Mouse (Mus musculus) limb, embryonic 14.5 days (tissue): ENCODE data around the gene Tent5a. TPM values are rescaled to one million over a fixed set of nuclear protein-coding genes. Genes with fewer than 3 reads are reported as not detected.

Source experiments
- ATAC-seq: fragments of 200-750 bp; cut with Nextera tagmentation; 2 replicates; pipeline ENCODE4 v1.8.0; 2017; ENCODE audit warnings: low read depth, moderate number of reproducible peaks, moderate TSS enrichment; ENCODE audit not compliant: low FRiP score
- DNase-seq: peaks from one replicate; pipeline ENCODE4 v3.0.0-alpha.2; 2015; ENCODE audit warnings: low spot score
- H3K27ac ChIP-seq: fragments of 300-500 bp; sonication (generic); replicated peaks from 2 replicates; pipeline ENCODE4 v1.5.1; 2014; ENCODE audit warnings: low read depth, mild to moderate bottlenecking, low read length, moderate library complexity, mixed read lengths
- H3K27me3 ChIP-seq: fragments of 300-500 bp; sonication (generic); 2 replicates; pipeline ENCODE4 v1.6.1; 2014; ENCODE audit warnings: low read length, mixed read lengths; ENCODE audit not compliant: control insufficient read depth, insufficient read depth
- H3K36me3 ChIP-seq: fragments of 300-500 bp; sonication (generic); 2 replicates; pipeline ENCODE4 v1.6.1; 2014; ENCODE audit warnings: mild to moderate bottlenecking, low read length, moderate library complexity, mixed read lengths; ENCODE audit not compliant: control insufficient read depth, insufficient read depth
- H3K4me1 ChIP-seq: fragments of 300-500 bp; sonication (generic); 2 replicates; pipeline ENCODE4 v1.6.1; 2014; ENCODE audit warnings: antibody characterized with exemption, low read length, mixed read lengths; ENCODE audit not compliant: control insufficient read depth, insufficient read depth
- H3K4me2 ChIP-seq: fragments of 300-500 bp; sonication (generic); replicated peaks from 2 replicates; pipeline ENCODE4 v1.6.1; 2014; ENCODE audit warnings: low read depth, mild to moderate bottlenecking, low read length, moderate library complexity; ENCODE audit not compliant: severe bottlenecking
- H3K4me3 ChIP-seq: fragments of 300-500 bp; sonication (generic); replicated peaks from 2 replicates; pipeline ENCODE4 v1.5.1; 2014; ENCODE audit warnings: low read length
- H3K9ac ChIP-seq: fragments of 300-500 bp; sonication (generic); 2 replicates; pipeline ENCODE4 v1.6.1; 2014; ENCODE audit warnings: mild to moderate bottlenecking, low read depth, low read length, moderate library complexity; ENCODE audit not compliant: severe bottlenecking
- H3K9me3 ChIP-seq: fragments of 300-500 bp; sonication (generic); 2 replicates; pipeline ENCODE4 v1.6.1; 2016; ENCODE audit warnings: low read length; ENCODE audit not compliant: control insufficient read depth
- POLR2A ChIP-seq: fragments of 200-500 bp; IDR thresholded peaks from 2 replicates; pipeline ENCODE4 v1.8.0; 2012; ENCODE audit warnings: inconsistent platforms, mild to moderate bottlenecking, moderate library complexity, borderline replicate concordance; ENCODE audit not compliant: insufficient read depth, insufficient read length; ENCODE audit errors: extremely low read depth
- WGBS: fragments of 180-500 bp; shearing (Covaris S2); extraction: QIAGEN DNeasy Blood & Tissue Kit; methylation state at CpG from one replicate; pipeline ENCODE4 v1.1.7; 2014; 5-methylcytosine and 5-hydroxymethylcytosine counted together
- polyA plus RNA-seq, 2 experiments: library from polyadenylated mRNA; depleted of rRNA in 1 of 2; stranded (reverse) in 1 of 2; unstranded in 1 of 2; fragments of >200 nt; fragmentation: Nextera tagmentation in 1 of 2; extraction: Ambion mirVana in 1 of 2; gene quantifications; 2 replicates each; pipeline versions ENCODE4 v1.2.1 to v1.2.3; 2012 to 2014

Gene Tent5a
- 18.1 and 18.5 TPM in 2 replicates for polyA plus RNA-seq (2012; rRNA removed)
- 29.3 and 32.4 TPM in 2 replicates for polyA plus RNA-seq (2014; fragmentation: Nextera tagmentation; extraction: Ambion mirVana)

DNA sequence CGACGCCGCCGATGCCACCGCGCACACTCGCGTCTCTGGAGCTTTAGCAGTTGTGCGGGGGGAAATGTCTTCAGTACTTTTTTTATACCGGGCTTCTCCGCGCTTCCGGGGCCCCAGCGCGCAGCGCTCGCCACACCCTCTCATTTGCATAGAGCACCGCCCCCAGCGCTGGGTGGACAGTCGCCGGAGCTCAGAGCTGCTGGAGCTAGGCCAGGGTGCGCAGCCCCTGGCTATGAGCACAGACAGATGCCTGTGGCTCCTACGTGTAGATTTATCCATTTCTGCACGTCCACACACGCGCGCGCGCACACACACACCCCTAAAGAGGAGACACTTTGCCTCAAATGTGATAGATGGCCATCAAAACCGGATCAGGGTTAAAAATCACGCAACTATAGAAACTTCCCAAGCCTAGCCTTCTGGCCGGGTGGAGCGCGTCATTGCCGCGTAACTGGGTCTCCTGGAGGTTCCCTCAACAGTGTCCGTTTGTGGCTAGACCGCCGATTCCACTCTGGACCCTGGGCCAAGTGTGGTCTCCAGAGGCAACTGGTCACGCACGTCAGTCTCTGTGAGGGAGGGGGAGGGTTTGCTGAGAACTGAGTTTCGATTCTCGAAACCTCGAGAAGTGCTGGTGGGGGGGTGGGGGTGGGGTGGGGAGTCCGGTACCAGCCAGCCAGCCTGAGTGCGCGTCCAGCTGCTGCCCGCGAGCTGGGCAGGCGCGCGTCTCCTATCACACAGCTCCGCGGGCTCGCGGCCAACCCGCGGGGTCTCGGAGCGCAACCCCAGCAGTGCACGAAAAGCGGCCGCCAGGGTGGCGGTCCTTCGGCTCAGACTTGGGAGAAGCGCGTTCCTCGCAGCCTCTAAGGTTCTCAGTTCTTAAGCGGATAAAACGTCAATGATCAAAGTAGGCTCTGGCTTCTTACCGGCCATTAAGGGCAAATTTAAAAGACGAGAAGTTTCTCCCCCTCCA lies at the start of gene Tent5a:
TSS of gene Tent5a (minus strand) at position 107 of the 970 bp plus-strand sequence.
- DNase-seq (peak; percentile 90), ATAC-seq (peak; percentile 88)
- under 1% methylated on average over 62 of the region's 72 CpGs for WGBS
- no peaks in the 10 kb centered on the region for H3K4me1 ChIP-seq
- H3K27me3 ChIP-seq, result 0 out of 2 replicates have a peak, but pooled peaks cover 2% of the 10 kb centered on the region
- TF ChIP-seq POLR2A, result no peak
- peak within 1 kb of the TSS; percentile 70 for H3K9ac ChIP-seq
- H3K4me3 ChIP-seq, result peak within 1 kb of the TSS; percentile 65
- H3K9me3 ChIP-seq, result no peaks in the 10 kb centered on the region
- H3K27ac ChIP-seq, result peak within 1 kb of the TSS; percentile 86
- peak within 1 kb of the TSS; percentile 91 for H3K4me2 ChIP-seq
- peaks cover 9% of the 10 kb centered on the region; the same call in 1 of the 2 replicates for H3K36me3 ChIP-seq

DNA sequence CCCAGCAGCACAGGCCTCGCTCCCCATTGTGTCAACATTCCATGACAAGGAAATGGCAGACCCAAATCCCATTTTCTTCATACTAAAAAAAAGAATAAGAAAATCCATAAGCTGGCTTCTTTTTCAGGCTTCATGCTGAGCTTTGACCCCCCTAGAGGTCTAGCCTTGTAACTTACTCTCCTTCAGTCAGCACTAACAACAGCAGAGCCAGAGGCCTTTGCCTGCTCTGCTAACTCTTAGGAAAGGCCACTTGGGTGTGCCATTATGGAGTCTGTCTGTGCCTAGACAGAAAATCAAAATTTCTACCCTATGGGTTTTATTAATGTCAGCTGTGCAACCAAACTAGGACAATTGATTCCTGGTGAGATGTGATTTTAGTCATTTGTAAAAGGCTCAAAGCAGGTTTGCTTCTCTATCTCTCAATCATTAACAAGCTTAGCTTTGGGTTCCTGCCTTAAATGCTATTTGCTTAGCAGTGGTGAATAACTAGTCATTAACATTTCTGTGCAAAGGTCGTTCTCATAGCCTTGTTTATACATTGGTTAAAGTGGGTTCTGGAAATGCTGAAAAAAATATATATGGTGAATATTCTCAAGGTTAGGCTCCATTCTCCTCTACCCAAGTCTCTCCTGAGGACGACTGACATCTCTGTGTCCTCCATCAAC lies 49.6 kb upstream of the Tent5a start:
- Histone ChIP-seq H3K36me3 (no peaks in the 10 kb centered on the region), H3K9ac (no peak overlapping the region), H3K27me3 (no peaks in the 10 kb centered on the region), H3K4me1 (no peaks in the 10 kb centered on the region), H3K4me3 (no peak overlapping the region), H3K27ac (no peak overlapping the region), H3K9me3 (no peaks in the 10 kb centered on the region), H3K4me2 (no peak overlapping the region)
- WGBS, result 93% methylated on average over 3 of the region's 3 CpGs
- TF ChIP-seq POLR2A, result no peak
- ATAC-seq, result no peak
- DNase-seq, result no peak

- no peaks in the 10 kb centered on the region for H3K4me1 ChIP-seq
- WGBS, result 67% methylated on average over 4 of the region's 4 CpGs
- no peak overlapping the region for H3K4me3 ChIP-seq
- no peaks in the 10 kb centered on the region for H3K27me3 ChIP-seq
- ATAC-seq, result no peak
- H3K4me2 ChIP-seq, result no peak overlapping the region
- H3K9ac ChIP-seq, result no peak overlapping the region
- H3K9me3 ChIP-seq, result no peaks in the 10 kb centered on the region
- DNase-seq, result no peak
- TF ChIP-seq POLR2A, result no peak
- H3K27ac ChIP-seq, result no peak overlapping the region
- no peaks in the 10 kb centered on the region for H3K36me3 ChIP-seq
Observed at GRCm38 (mm10) chr9:85375152-85375551, 48.0 kb upstream of the Tent5a start.

DNA sequence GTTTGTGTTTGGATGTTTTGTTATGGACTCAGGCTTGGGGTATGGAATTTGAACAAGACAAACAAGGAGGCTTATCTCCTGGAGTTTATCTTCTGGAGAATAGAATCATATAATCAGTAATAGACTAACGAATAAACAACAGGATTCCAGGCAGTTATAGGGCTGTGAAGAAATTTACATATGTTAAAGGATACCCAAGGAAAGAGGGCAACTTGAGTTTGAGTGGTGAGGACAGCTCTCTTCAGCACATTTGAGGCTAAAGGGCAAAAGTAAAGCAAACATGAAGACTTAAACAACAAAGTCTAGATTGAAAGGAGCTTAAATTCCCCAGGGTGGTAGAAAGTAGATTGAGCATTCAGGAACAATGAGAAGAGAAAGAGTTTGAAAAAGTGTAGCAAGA lies 44.9 kb upstream of the Tent5a start:
- no peak for ATAC-seq

GRCm38 (mm10) chr9:85369512-85369911 lies 42.4 kb upstream of the Tent5a start:
- H3K27ac ChIP-seq, result no peak overlapping the region
- no peak overlapping the region for H3K4me3 ChIP-seq
- H3K36me3 ChIP-seq, result no peaks in the 10 kb centered on the region
- no peaks in the 10 kb centered on the region for H3K4me1 ChIP-seq
- H3K4me2 ChIP-seq, result no peak overlapping the region
- no peak overlapping the region for H3K9ac ChIP-seq
- H3K9me3 ChIP-seq, result no peaks in the 10 kb centered on the region
- DNase-seq (no peak), ATAC-seq (no peak)
- 90% methylated on average over 5 of the region's 5 CpGs for WGBS
- no peak for TF ChIP-seq POLR2A
- no peaks in the 10 kb centered on the region for H3K27me3 ChIP-seq

More for the DNA sequence above, 44.9 kb upstream of the Tent5a start:
- no peak for TF ChIP-seq POLR2A
- Histone ChIP-seq H3K27ac (no peak overlapping the region), H3K9ac (no peak overlapping the region), H3K4me2 (no peak overlapping the region), H3K4me3 (no peak overlapping the region), H3K9me3 (no peaks in the 10 kb centered on the region), H3K27me3 (no peaks in the 10 kb centered on the region), H3K4me1 (no peaks in the 10 kb centered on the region), H3K36me3 (no peaks in the 10 kb centered on the region)
- no peak for DNase-seq
- WGBS, result 71% methylated on average over 1 of the region's 1 CpGs
